Mouse (Mus musculus) brain, embryonic 18.5 days (tissue): ENCODE measurements around the gene Stk11.
A peak's percentile ranks its signal among the peaks of the same experiment; 100 is the strongest.

Experiments
- DNase-seq: peaks from one replicate; pipeline ENCODE4 v3.0.0-alpha.2; 2012; ENCODE audit warnings: low read depth, low spot score

Gene Stk11

DNA sequence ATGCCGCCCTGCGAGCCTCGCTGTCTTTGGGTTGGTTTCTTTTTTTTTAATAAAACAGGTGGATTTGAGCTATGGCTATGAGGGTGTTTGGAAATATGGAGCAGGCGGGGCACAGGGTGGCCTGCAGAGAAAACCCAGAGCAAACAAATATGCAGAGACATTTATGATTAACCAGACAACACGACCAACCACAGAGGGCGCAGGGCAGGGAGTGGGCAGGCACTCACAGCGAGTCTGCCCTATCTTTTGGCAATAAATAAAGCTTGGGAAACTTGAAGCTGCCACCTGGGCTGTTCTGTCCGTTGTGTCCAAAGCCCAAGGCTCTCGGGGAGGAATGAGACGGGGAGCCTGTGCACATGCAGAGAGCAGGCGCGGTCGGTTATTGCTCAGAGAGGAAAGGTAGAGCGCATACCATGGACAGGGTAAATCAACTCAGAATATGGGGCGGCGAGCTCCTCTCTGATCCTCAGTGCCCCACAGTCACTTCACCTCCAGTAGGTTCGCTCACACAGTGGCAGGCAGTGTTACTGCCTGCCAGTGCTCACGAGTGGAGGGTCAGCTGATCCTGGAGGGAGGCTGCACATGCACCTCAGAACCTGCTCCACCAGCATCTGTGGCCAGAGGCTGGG is 14.9 kb downstream of the Stk11 start:
- no peak for DNase-seq

DNA sequence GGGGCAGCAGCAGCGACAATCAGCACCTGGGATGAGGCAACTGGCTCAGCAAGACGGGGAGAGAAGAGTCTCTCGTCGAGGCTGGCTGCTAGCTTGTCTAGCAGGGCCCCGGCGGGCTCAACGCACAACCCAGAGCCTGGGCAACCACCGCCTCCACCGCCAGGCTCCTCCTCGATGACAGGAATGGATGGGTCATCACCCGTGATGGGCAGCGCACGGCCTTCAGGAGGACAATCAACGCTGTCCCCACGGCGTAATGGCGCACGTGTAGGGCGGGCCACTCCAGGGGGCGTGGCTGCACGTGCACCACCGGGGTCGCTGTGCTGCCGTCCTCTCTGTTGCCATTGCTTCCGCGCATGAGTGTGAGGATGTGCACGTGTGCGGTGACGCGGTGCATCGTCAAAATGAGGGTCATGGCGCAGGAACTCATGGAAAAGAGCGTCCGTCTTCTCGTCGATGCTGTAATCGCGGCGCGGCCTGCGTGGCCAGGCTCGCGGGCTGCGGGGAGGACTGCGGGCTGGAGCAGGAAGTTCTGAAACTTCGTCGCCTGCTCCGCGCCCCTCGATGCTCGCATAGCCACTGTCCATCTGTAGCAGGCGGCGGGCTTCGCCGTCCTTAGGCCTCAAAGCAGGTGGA is 15.8 kb downstream of the Stk11 start:
- no peak for DNase-seq

DNA sequence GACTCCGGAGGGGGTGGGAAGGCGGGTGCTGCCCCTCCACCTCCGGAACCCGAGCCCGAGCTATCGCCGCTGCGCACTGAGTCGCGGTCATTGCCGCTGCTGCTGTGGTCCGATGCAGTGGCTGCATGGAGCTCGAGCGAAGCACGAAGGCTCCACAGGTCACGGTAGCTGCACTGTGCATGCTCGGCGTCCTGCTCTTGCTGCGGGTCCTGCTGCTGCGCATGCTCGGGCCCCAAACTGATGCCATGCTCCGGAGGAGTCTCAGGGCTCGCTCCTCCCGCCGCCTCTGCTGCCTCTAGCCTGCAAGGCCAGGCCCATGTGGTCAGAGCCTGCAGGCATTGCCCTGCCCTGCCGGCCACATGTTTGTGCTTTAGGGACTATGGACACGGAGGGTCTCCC is 16.3 kb downstream of the Stk11 start:
- no peak for DNase-seq

DNA sequence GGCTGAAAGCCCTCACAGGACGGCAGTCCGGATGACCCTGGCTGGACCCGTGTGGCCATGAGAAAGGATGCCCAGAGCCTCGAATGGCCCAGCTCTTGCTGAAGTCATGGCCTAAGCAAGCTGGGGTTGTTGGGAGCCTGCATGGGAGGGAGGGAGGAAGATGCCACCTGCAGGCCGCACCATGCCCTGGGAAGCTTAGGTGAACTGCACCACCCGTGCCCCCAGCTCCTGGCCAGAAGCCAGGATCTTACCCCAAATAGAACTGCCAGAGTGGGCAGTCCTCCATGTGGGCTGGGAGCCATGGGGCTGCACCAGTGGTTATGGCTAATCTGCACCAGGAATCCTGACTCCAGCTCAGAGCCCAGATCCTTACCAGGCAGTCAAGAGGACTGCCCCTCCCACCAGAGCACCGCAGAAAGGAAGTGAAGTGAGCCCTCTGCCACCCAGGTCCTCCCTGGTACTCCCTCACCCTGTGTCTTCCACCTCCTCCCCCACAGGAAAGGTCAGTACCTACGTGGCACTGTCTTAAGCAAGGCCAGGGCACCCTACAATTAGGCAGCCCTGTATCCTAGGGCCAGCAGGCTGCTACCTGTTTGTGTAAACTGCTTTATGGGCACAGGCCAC is 17.7 kb downstream of the Stk11 start:
- no peak for DNase-seq

DNA sequence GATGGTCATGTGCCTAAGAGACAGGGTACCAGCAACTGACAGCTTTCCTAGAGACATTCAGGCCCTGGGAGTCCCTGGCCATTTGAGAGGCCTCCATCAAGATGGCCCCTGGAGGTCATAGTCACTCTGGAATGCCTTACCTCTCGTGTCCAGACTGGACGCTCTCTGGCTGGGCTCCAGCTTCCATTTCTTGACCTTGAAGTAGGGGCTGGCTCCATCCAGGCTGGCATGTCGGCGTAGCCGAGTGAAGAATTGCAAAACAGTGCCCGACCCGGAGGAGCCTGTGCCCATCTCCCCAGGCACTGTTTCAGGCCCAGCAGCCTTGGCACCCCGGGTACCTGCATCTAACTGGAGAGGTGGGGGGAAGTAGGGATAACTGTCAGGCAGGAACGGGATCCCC is 18.8 kb downstream of the Stk11 start:
- DNase-seq = no peak

DNA sequence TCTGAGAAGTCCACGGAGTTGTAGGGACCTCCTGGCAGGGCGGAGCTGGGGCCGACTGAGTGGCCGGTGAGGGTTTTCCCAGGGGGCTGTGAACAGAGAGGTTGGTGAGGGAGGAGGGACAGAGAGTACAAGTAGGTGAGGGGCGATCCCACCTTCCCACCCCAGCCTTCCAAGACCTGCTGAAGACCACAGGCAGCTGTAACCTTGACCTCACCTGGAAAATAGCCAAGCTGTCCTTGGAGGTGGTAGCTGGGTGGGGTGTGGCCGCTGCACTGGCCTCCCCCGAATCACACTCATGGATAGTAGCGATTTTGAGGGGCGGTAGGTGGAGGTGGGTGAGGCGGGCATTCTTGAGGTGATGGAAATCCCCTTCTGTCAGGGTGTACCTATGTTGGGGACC is 19.6 kb downstream of the Stk11 start:
- no peak for DNase-seq

DNA sequence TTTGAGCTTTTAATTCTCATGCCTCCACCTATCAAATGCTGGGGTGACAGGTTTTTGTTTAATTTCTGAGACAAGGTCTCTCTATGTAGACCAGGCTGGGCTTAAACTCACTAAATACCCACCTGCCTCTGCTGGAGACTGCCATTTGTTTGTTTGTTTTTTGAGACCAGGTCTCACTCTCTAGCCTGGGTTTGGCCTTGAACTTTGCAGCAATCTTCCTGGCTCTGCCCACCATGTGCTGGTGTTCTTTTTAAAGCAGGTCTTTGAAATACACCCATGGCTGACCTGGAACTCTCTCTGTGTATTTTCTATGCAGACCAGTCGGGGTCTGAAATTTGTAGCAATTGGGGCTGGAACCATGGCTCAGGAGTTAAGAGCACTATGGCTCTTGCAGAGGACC is 20.0 kb downstream of the Stk11 start:
- no peak for DNase-seq

DNA sequence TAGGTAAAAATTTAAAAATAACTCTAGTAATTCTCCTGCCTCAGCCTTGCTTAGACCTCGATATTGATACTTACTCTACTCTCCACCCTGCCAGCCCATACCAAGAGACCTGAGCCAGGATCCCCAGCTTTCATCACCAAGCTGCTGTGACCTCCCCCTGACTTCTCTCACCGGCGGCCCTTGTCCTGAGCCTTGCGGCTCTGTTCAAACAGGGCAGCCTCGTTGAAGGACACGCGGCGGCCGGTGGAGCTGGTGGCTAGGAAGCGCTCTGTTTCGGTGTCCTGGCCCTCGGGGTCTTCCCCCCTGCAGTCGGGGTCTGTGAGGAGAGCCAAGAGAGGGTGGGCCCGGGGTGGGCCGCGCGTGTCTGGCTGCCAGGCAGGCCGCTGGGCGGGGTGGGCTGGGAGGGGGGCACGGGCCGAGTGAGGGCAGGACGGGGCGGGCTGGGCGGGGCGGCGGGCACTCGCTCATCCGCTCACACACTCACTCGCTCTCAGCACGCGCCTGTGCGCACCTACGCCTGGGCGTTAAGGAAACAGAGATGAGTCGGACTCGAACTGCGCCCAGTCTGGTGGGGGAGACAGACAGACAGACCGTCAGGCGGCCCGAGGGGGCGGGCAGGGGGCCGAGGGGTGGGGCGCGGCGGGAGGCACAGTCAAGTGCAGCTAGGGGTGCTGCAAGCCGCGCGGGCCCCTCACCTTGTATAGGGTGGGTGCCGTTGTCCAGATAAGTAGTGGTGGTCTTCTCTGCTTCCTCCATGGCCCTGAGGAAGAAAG is 20.8 kb downstream of the Stk11 start:
- no peak for DNase-seq

DNA sequence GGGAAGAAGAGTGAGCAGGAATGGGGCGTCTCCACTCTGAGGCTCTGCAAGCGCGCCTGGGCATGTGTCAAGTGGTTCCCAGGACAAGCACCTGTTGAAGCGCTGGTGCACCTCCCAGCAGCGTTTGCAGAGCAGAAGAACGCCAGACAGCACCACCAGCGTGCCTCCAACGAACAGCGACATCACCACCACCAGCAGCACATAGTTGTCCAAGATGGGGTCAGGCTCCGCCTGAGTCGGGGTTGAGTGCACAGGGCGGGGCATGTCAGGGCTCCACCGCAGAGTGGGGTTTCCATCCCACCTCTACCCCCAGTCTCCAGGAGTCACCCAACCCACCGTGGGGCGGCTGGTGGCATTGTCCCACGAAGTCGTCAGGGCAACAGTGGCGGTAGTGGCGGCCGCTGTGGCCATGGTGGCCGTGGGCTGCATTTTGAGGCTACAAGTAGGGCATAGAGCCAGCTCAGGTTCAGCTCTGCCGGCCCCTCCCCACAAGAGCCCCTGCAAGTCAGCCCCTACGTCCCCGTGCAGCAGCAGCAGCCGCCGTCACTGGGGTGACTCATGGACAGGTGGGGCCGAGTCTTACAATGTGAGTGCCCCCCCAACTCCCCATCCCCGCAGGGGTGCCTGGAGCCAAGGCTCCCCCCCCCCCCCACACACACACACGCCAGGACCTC is 21.5 kb downstream of the Stk11 start:
- DNase-seq = no peak

DNA sequence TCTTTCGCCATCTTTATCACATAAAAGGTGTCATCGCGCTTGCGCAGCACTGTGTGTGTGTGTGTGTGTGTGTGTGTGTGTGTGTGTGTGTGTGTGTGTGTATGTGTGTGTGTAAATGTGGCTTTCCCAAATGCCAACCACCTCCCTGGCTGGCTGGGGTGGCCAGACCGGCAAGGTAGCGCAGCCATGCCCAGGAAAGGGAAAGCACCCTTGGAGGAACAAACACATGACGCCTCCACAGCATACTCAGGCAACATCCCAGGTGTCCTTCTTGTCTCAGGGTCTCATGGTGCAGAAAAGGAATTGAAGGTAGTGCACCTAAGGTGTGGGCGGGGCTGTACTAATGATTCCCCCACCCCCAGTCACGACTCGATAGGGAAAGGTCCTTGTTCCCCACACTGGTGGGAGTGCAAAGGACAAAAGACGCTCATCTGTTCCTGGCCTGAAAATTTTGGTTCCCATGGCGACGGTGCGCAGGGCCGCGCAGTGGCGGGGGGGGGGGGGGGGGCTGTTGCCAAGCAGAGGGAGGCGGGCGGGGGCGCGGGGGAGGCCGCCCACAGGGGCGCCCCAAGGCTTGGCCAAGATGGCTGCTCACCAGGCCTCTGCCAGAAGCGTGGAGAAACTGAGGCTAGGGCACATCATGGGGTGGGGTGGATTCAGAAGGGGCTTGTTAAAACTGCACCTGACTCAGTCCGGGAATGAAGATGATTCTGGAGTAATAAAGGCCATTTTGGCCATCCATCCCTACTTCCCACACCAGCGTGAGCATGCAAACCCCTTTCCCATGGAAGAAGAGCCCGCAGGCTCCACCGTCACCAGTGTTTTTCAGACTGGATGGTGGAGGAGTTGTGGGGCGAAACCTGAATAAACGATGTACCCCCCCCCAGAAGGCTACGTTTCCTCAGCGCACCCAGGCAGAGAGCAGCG is 22.3 kb downstream of the Stk11 start:
- no peak for DNase-seq

DNA sequence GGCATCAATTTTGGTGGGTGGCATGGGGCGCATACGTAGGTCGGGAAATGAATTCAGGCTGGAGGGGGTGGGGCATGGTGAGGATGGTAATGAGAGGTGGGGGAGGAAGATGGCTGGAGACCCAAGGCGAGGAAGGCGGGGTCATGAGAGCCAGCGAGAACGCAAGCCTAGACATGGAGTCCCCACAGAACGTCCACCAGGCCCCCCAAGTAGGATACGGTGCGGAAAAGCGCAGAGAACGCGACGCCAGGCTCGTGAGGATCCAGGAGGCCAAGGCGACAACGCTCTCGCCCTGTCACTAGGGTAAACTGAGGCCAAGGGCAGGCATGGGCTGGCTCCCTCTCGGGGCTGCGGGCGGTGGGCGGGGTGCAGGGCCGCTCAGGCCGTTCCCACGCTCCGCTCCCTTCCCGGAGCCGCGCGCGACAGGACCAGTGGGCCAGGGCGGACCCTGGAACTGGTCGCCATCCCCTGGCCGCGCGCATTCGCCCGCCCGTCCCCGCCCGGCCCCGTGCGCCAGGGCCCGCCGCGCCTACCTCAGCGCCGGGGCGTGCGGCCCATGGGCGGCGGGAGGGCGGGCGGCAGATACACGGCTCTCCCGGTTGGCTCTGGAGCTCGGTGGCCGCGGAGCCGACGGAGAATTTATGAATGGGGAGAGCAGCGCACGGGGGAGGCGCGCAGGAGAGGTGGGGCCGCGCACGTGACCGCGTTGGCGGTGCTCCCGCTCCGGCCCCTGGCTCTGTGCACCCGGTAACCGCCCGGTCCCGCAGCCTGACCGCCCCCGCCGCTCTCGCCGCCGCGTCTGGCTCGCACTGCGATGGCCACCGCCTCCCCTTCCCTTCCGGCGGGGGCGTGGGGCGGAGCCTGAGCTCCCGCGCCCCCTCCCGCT is 23.2 kb downstream of the Stk11 start, which contains the start of gene Atp5d:
Gene Atp5d, plus strand, starts transcription at position 80 of the 886 bp plus-strand sequence.
- DNase-seq = no peak

DNA sequence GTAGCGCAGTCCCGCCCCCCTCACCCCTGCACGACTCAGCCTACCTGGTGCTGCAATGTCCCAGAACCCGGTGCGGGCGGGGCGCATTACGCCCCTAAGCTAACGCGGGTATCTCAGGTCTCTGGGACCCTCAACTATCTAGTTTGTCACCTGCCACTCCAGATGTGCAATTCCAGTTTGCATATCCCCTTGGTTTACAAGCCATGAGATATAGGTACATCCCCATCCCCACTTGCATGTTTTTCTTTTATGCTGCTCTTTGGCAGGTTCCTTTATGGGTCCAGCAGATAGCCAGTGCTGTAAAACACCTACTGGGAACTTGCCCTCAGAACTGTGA is 23.8 kb downstream of the Stk11 start:
- DNase-seq = no peak

DNA sequence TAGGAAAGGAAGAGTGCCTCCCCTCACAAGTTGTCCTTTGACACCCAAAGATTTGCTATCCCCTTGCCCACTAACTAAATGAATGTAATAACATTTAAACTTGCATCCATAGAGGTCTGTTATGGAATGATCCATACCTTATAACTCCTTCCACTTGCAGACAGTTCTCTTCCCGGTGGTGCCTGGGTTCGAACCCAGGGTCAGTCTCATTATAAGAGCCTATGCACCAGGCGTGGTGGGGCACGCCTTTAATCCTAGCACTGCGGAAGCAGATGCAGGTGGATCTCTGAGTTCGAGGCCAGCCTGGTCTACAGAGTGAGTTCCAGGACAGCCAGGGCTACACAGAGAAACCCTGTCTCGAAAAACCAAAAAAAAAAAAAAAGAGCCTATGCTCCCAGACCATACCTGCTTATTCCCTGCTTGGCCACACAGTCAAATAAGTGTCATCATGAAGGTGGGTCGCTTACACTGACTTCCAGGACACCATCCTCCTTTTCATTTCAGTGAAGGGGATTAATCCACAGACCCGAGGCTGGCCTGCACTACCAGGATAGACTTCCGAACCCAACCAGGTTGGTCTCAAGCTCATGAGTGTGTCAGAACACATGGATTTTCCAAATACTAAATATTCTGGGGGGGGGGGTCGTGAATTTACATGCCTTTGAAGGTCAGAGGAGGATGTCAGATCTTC is 24.5 kb downstream of the Stk11 start:
- DNase-seq = no peak

DNA sequence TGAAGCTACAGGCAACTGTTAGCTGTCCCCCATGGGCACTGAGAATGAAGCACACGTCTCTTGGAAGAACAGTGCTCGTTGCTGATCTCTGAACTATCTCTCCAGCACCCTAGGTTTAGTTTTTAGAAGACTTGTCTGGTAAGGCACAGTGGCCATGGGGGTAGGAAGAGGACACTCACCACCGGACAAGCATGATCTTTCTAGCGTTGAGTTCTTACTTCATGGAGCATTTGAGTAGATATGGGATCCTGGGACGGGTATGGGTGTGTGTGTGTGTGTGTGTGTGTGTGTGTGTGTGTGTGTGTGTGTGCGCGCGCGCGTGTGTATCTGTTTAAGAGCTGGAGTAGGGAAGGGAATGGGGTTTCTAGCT is 25.0 kb downstream of the Stk11 start, which contains the start of gene Cbarp:
Gene Cbarp, minus strand, starts transcription at position 170 of the 370 bp plus-strand sequence.
- DNase-seq = no peak

DNA sequence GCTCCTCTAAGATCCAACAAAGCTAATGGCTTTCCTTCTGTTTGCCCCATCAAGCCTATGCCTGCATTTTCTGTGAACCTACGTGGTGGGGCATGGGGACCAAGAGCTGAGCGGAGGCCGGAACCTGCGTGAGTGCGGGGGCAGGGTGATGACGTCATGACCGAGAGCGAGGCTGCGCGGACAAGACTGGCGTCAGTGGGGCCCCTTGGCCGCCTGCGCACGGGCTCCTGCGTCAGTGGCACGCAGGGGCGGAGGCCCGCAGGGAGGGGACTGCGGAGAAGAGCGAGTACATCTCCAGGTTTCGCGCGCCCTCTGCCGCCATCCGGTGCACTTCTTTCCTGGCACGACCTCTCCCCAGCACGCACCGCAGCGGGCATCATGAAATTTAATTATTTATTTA is 25.6 kb downstream of the Stk11 start:
- peak; percentile 87 for DNase-seq

DNA sequence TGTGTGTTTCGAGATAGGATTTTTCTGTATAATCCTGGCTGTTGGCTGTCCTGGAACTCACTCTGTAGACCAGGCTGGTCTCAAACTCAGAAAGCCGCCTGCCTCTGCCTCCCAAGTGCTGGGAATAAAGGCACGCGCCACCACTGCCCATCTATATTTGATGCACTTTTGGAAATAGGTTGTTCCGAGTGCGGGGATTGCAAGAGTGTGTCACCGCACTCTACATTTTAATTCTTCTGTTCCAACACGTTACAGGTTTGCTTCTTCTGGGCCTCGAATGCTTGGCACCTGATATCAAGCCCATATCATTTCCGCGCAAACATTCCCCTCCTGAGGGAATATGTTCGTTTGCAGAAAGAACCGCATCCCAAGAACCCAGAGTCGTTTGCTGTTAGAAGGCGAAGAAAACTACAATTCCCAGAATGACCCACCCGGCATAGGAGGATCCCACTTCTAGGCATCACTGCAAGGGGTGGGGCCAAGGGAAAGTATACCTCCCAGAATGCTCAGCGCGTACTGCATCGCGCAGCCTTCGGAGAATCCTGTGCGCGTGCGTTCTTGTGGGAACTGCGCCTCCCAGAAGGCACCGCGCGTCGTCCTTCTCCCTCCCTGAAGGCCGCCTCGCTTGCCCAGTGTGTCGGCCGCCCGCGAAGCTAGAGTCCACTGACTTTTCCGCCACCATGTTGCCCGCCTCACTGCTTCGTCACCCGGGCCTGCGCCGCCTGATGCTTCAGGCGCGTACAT is 26.4 kb downstream of the Stk11 start:
- DNase-seq = peak; percentile 98

DNA sequence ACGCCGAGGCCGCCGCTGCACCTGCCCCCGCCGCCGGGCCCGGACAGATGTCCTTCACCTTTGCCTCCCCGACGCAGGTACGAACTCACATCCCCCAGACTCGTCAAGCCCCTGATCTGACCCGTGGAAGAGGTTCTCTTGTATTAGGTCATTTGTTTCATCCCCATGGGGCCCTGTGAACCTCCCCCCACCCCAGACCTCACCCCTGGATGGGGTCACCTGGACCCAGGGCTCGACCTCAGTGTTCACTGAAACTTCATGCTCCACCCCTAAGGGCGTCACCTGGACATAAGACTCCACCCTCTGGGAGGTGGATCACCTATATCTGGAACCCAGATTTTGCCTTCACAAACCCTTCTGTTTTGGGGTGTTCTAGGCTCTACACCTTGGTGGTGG is 26.9 kb downstream of the Stk11 start:
- no peak for DNase-seq

DNA sequence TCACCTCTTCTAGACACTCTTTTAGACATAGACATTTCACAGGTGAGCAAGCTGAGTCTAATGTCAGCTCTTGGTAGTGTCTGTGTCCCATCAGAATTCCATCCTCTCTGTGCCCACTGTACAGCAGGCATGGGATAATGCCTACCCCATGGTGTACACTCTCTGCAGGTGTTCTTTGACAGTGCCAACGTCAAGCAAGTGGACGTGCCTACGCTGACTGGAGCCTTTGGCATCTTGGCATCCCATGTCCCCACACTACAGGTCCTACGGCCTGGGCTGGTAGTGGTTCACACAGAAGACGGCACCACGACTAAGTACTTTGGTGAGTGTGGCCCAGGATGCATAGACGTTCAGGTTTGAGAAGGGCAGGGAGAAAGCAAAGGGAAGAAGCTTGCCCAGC is 28.1 kb downstream of the Stk11 start:
- no peak for DNase-seq

DNA sequence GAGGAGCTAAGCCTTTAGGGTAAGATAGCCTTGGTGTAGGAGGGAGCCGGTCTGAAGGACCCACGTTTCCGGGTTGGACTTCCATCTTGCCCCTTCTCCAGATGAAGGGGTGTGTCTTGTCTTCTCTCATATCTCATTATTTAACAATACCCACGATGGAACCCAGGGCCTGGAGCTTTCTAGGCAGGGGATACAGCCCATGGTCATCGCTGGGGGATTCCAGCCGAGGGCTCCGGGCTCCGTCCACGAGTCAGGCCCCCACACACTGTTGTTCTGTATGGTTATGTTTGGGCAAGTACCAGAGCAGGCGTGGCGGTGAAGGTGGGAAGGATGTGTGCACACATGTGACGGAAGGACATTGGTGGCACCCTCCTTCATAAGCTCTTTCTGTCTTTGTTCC is 28.6 kb downstream of the Stk11 start:
- DNase-seq = no peak
